Mouse (Mus musculus) embryonic facial prominence, embryonic 13.5 days (tissue): ENCODE results near the gene Samd1. TPM values are rescaled to one million over a fixed set of nuclear protein-coding genes. Genes with fewer than 3 reads are reported as not detected.
"Not testable (repeated sequence)": the region's sequence is repeated elsewhere in the genome, so short reads cannot be mapped to it uniquely, and the experiment has no call there.

ENCODE experiments used
- ATAC-seq: fragments of 200-750 bp; cut with Nextera tagmentation; 2 replicates; pipeline ENCODE4 v1.8.0; 2017; ENCODE audit warnings: low read depth; ENCODE audit not compliant: insufficient number of reproducible peaks, insufficient read depth, low FRiP score, low TSS enrichment
- H3K27ac ChIP-seq: fragments of 300-500 bp; sonication (generic); 2 replicates; pipeline ENCODE4 v1.5.1; 2015; ENCODE audit warnings: moderate library complexity, mild to moderate bottlenecking, inconsistent platforms
- H3K27me3 ChIP-seq: fragments of 300-500 bp; sonication (generic); 2 replicates; pipeline ENCODE4 v1.6.1; 2015; ENCODE audit warnings: mild to moderate bottlenecking, inconsistent platforms
- H3K36me3 ChIP-seq: fragments of 300-500 bp; sonication (generic); 2 replicates; pipeline ENCODE4 v1.6.1; 2015; ENCODE audit warnings: mild to moderate bottlenecking, inconsistent platforms
- H3K4me1 ChIP-seq: fragments of 300-500 bp; sonication (generic); 2 replicates; pipeline ENCODE4 v1.6.1; 2015; ENCODE audit warnings: inconsistent platforms
- H3K4me2 ChIP-seq: fragments of 300-500 bp; sonication (generic); 2 replicates; pipeline ENCODE4 v1.6.1; 2015; ENCODE audit warnings: moderate library complexity, mild to moderate bottlenecking, inconsistent platforms
- H3K4me3 ChIP-seq: fragments of 300-500 bp; sonication (generic); 2 replicates; pipeline ENCODE4 v1.5.1; 2015; ENCODE audit warnings: mild to moderate bottlenecking, inconsistent platforms
- H3K9ac ChIP-seq: fragments of 300-500 bp; sonication (generic); 2 replicates; pipeline ENCODE4 v1.6.1; 2015; ENCODE audit warnings: mild to moderate bottlenecking, inconsistent platforms
- H3K9me3 ChIP-seq: fragments of 300-500 bp; sonication (generic); 2 replicates; pipeline ENCODE4 v1.6.1; 2016; ENCODE audit warnings: inconsistent platforms
- WGBS: fragments of 180-500 bp; shearing (Covaris S2); methylation state at CpG from one replicate; pipeline ENCODE4 v1.1.7; 2015; ENCODE audit warnings: mixed read lengths; 5-methylcytosine and 5-hydroxymethylcytosine counted together
- polyA plus RNA-seq: library from polyadenylated mRNA; unstranded; fragments of >200 nt; fragmentation: Nextera tagmentation; extraction: Ambion mirVana; gene quantifications from 2 replicates; pipeline ENCODE4 v1.2.1, GENCODE M21; 2015

The Samd1 gene
- polyA plus RNA-seq, 1 experiment from 2014 or later: 15.8 TPM

DNA sequence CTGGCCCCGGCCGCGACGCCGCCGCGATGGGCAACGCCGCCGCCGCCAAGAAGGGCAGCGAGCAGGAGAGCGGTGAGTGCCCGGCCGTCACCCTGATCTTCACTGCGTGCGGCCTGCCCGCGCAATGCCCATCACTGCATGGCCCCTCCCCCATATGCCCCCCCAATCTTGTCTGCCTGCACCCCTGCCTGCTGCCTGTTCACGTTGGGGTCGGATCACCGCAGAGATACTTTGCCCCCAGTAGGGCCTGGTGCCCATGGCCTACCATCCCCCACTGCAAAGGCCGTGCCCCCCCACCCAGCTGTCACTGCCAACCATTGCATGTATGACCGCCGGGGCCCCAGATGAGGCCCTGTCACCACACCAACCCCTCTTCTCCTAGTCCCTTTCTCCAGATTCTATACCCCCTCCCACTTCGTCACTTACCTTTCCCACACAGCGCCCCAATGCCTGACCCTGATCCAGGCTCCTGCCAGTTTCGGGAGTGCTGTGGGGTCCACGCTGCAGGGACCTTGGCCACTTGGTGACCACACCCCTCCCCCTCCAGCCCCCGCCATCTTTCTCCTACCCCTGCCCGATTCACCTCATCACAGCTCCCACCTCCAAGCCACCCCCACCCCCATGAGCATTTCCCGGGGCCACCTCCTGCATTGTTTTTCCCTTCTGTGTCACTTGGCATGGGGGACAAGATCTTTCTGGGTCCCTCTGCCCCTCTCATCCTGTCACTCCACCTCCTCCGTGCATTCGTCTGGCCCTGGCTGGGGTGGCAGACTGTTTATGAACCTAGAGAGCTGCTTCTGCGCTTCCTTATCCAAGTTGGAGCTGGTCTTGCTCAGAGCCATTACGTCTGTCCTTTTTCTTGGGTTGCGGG is 24.1 kb upstream of the Samd1 start:
- Histone ChIP-seq H3K9me3 (no peaks in the 10 kb centered on the region), H3K9ac (peak overlapping the region; percentile 93), H3K27ac (peak overlapping the region; percentile 74), H3K36me3 (peaks cover 18% of the 10 kb centered on the region), H3K27me3 (no peaks in the 10 kb centered on the region), H3K4me2 (peak overlapping the region; percentile 96), H3K4me1 (peaks cover 38% of the 10 kb centered on the region), H3K4me3 (peak overlapping the region; percentile 90)
- WGBS: 3% methylated on average over 37 of the region's 37 CpGs
- ATAC-seq: peak; percentile 22; the same call in 1 of the 2 replicates

DNA sequence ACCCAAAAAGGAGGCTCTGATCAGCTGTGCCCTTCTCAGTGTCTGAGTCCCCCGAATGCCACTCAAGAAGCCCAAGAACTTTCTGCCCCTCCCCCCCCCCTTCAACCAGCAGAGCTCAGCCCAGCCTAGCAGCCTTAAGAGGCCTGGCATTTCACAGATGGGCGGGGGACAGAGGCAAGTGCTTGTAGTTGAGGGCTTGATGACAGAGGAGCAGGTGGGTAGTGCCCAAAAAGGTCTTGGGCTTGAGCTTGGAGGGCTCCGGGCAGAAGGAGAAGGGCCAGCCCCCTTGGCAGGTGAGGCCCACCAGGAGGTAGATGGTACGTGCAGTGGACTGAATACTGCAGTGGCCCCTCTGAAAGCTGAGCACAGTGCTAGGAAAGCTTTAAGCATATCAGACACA is 23.0 kb upstream of the Samd1 start:
- whole genome bisulfite sequencing: 77% methylated on average over 4 of the region's 4 CpGs
- no peak for ATAC-seq
- no peaks in the 10 kb centered on the region for H3K27me3 ChIP-seq
- peak overlapping the region; percentile 96; the same call in 1 of the 2 replicates for H3K4me2 ChIP-seq
- H3K9ac ChIP-seq: peak overlapping the region; percentile 7; the same call in 1 of the 2 replicates
- peak overlapping the region; percentile 90; the same call in 1 of the 2 replicates for H3K4me3 ChIP-seq
- H3K36me3 ChIP-seq: peaks cover 10% of the 10 kb centered on the region
- H3K27ac ChIP-seq: no peak overlapping the region
- no peaks in the 10 kb centered on the region for H3K9me3 ChIP-seq
- H3K4me1 ChIP-seq: peaks cover 38% of the 10 kb centered on the region

GRCm38 (mm10) chr8:83976101-83976630 is 21.3 kb upstream of the Samd1 start:
- H3K36me3 ChIP-seq: peaks cover 21% of the 10 kb centered on the region
- no peaks in the 10 kb centered on the region for H3K9me3 ChIP-seq
- H3K9ac ChIP-seq: no peak overlapping the region
- H3K4me2 ChIP-seq: no peak overlapping the region
- WGBS: 77% methylated on average over 4 of the region's 4 CpGs
- H3K27ac ChIP-seq: no peak overlapping the region
- peaks cover 38% of the 10 kb centered on the region for H3K4me1 ChIP-seq
- H3K27me3 ChIP-seq: no peaks in the 10 kb centered on the region
- H3K4me3 ChIP-seq: no peak overlapping the region
- no peak for ATAC-seq

- Histone ChIP-seq H3K36me3 (peaks cover 28% of the 10 kb centered on the region), H3K4me1 (peaks cover 33% of the 10 kb centered on the region), H3K27me3 (no peaks in the 10 kb centered on the region), H3K4me2 (no peak overlapping the region), H3K9ac (peak overlapping the region; percentile 40; the same call in 1 of the 2 replicates), H3K9me3 (no peaks in the 10 kb centered on the region), H3K4me3 (no peak overlapping the region), H3K27ac (no peak overlapping the region)
- no peak for ATAC-seq
- WGBS: 85% methylated on average over 5 of the region's 5 CpGs
Observed at GRCm38 (mm10) chr8:83976779-83977350, 20.6 kb upstream of the Samd1 start.

DNA sequence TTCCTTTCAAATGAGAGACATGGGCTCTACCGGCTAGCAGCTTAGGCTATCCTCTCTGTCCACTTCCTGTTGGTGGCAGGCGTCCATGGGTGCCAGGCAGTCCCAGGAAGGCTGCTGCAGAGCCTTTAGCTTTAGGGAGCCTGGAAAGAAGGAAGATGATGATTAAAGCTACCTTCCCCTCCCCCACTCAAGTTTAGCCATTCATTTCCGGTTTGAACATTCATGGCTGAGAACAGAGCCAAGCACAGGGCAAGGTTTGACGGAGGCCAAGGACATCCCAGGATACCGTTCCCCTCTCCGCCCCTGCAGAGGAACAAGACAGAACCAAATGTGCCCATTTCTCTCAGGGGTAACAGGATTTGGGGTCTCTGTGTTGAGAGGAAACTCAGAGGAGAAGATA is 19.8 kb upstream of the Samd1 start:
- H3K4me1 ChIP-seq: peaks cover 31% of the 10 kb centered on the region
- H3K4me2 ChIP-seq: peak overlapping the region; percentile 9; the same call in 1 of the 2 replicates
- peaks cover 36% of the 10 kb centered on the region for H3K36me3 ChIP-seq
- H3K4me3 ChIP-seq: no peak overlapping the region
- WGBS: 45% methylated on average over 6 of the region's 6 CpGs
- ATAC-seq: no peak
- H3K9me3 ChIP-seq: no peaks in the 10 kb centered on the region
- no peaks in the 10 kb centered on the region for H3K27me3 ChIP-seq
- H3K27ac ChIP-seq: peak overlapping the region; percentile 7; the same call in 1 of the 2 replicates
- H3K9ac ChIP-seq: peak overlapping the region; percentile 40; the same call in 1 of the 2 replicates

DNA sequence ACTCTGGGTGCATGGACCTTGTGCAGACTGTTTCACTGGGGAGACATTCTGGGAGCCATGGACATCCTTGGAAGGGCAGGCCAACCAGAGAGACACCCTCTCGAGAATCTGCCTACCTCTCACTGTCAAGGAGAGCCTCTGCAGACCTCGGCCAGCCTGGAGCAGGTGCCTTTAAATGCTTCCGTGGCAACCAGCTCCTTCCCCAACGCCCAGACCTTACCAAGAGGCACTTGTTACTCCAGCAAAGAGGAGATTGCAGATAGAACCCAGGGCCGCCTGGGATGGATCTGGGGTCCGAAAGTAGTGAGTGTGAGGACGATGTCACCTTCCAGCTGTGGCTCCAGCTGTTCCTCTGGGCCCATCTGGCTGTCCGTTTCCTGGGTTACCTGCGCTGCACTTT is 19.3 kb upstream of the Samd1 start:
- no peak overlapping the region for H3K4me2 ChIP-seq
- peak overlapping the region; percentile 40 for H3K9ac ChIP-seq
- H3K36me3 ChIP-seq: peaks cover 41% of the 10 kb centered on the region
- H3K27me3 ChIP-seq: no peaks in the 10 kb centered on the region
- 0 out of 2 replicates have a peak overlapping the region, but pooled peaks have one; percentile 7 for H3K27ac ChIP-seq
- no peak overlapping the region for H3K4me3 ChIP-seq
- no peaks in the 10 kb centered on the region for H3K9me3 ChIP-seq
- peaks cover 31% of the 10 kb centered on the region for H3K4me1 ChIP-seq
- WGBS: 75% methylated on average over 9 of the region's 9 CpGs
- no peak for ATAC-seq

- H3K27ac ChIP-seq: no peak overlapping the region
- no peaks in the 10 kb centered on the region for H3K27me3 ChIP-seq
- no peaks in the 10 kb centered on the region for H3K9me3 ChIP-seq
- H3K9ac ChIP-seq: no peak overlapping the region
- no peak overlapping the region for H3K4me2 ChIP-seq
- no peak for ATAC-seq
- H3K4me3 ChIP-seq: no peak overlapping the region
- H3K4me1 ChIP-seq: peaks cover 18% of the 10 kb centered on the region
- WGBS: 81% methylated on average over 1 of the region's 1 CpGs
- peaks cover 59% of the 10 kb centered on the region for H3K36me3 ChIP-seq
Observed at GRCm38 (mm10) chr8:83980250-83980649, 17.2 kb upstream of the Samd1 start.

DNA sequence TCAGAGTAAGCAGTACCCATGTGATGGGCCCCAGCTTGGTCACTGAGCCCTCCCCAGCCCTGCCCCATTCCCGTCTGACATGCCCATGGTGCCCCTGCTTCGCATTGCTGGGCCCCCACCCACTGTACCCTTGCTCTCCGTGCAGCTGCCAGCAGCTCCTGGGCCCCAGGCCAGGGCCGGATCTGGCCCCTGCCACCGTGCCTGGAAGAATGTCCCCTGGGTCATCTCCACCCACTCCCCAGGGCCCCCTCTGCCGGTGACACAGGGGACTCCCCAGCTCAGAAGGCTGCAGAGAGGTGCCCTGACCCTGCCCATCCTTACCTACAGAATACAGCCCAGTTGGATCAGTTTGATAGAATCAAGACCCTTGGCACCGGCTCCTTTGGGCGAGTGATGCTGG is 16.6 kb upstream of the Samd1 start:
- Histone ChIP-seq H3K9me3 (no peaks in the 10 kb centered on the region), H3K36me3 (peaks cover 64% of the 10 kb centered on the region), H3K27ac (no peak overlapping the region), H3K4me3 (no peak overlapping the region), H3K4me2 (no peak overlapping the region), H3K27me3 (no peaks in the 10 kb centered on the region), H3K9ac (no peak overlapping the region), H3K4me1 (peaks cover 18% of the 10 kb centered on the region)
- WGBS: 83% methylated on average over 8 of the region's 8 CpGs
- no peak for ATAC-seq

- H3K9me3 ChIP-seq: no peaks in the 10 kb centered on the region
- WGBS: 94% methylated on average over 7 of the region's 7 CpGs
- no peak for ATAC-seq
- H3K4me3 ChIP-seq: no peak overlapping the region
- no peaks in the 10 kb centered on the region for H3K27me3 ChIP-seq
- H3K4me2 ChIP-seq: no peak overlapping the region
- H3K36me3 ChIP-seq: peaks cover 71% of the 10 kb centered on the region
- H3K4me1 ChIP-seq: peaks cover 15% of the 10 kb centered on the region
- H3K9ac ChIP-seq: no peak overlapping the region
- no peak overlapping the region for H3K27ac ChIP-seq
Observed at GRCm38 (mm10) chr8:83981533-83981932, 15.9 kb upstream of the Samd1 start.

- Histone ChIP-seq H3K9ac (no peak overlapping the region), H3K27ac (no peak overlapping the region), H3K36me3 (peaks cover 80% of the 10 kb centered on the region), H3K27me3 (no peaks in the 10 kb centered on the region), H3K9me3 (no peaks in the 10 kb centered on the region), H3K4me1 (peaks cover 6% of the 10 kb centered on the region), H3K4me2 (no peak overlapping the region), H3K4me3 (no peak overlapping the region)
- 90% methylated on average over 4 of the region's 4 CpGs for WGBS
- ATAC-seq: no peak
Observed at GRCm38 (mm10) chr8:83982449-83982848, 15.0 kb upstream of the Samd1 start.

DNA sequence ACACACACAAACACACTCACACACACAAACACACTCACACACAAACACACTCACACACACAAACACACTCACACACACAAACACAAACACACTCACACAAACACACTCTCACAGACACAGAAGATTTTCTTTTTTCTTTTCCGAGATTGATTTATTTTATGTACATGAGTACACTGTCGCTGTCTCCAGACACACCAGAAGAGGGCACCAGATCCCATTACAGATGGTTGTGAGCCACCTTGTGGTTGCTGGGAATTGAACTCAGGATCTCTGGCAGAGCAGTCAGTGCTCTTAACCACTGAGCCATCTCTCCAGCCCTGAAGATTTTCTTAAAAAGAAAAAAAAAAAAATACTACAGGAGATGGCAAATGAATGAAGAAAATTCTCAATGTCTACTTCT is 14.2 kb upstream of the Samd1 start:
- H3K9me3 ChIP-seq, H3K4me3 ChIP-seq, H3K4me2 ChIP-seq, H3K4me1 ChIP-seq, H3K27ac ChIP-seq, H3K27me3 ChIP-seq, H3K9ac ChIP-seq, ATAC-seq: not testable (repeated sequence)
- 98% methylated on average over 2 of the region's 2 CpGs for WGBS
- H3K36me3 ChIP-seq: peaks cover 84% of the 10 kb centered on the region
